Mouse (Mus musculus) G1E (cell line): ENCODE data around the gene Hbb-bh1. TPM values are rescaled to one million over a fixed set of nuclear protein-coding genes. Genes with fewer than 3 reads are reported as not detected.

Experiments
- ATAC-seq: 2 replicates; pipeline ENCODE4 v1.8.0; 2016; ENCODE audit warnings: mild to moderate bottlenecking; ENCODE audit not compliant: insufficient number of reproducible peaks, poor library complexity, low FRiP score, severe bottlenecking; ENCODE audit errors: extremely low read depth
- DNase-seq: peaks from one replicate; pipeline ENCODE4 v3.0.0; 2012; ENCODE audit warnings: low spot score
- H3K27me3 ChIP-seq: 2 replicates; pipeline ENCODE4 v1.6.1; 2012; ENCODE audit warnings: mild to moderate bottlenecking, low read length, inconsistent platforms; ENCODE audit not compliant: insufficient read depth
- H3K36me3 ChIP-seq: replicated peaks from 2 replicates; pipeline ENCODE3; 2012; ENCODE audit warnings: mild to moderate bottlenecking, inconsistent platforms
- H3K4me1 ChIP-seq: 2 replicates; pipeline ENCODE4 v1.6.1; 2012; ENCODE audit warnings: low read depth, low read length, inconsistent platforms, mixed read lengths; ENCODE audit not compliant: insufficient read depth
- H3K4me3 ChIP-seq: 2 replicates; pipeline ENCODE4 v1.5.1; 2012; ENCODE audit warnings: low read depth, mild to moderate bottlenecking, inconsistent platforms, low read length, moderate library complexity, mixed read lengths
- H3K9me3 ChIP-seq: replicated peaks from 2 replicates; pipeline ENCODE4 v1.6.1; 2012; ENCODE audit warnings: inconsistent platforms
- CTCF ChIP-seq: IDR thresholded peaks from 2 replicates; pipeline ENCODE4 v1.5.1; 2012; ENCODE audit warnings: low read depth, low read length, inconsistent platforms, mixed read lengths
- GATA1 ChIP-seq: IDR thresholded peaks from 2 replicates; pipeline ENCODE4 v1.6.1; 2012; ENCODE audit warnings: borderline replicate concordance, low read length, inconsistent platforms, mixed read lengths
- GATA2 ChIP-seq: IDR thresholded peaks from 2 replicates; pipeline ENCODE4 v1.6.1; 2012; ENCODE audit warnings: low read depth, low read length, inconsistent platforms, borderline replicate concordance
- POLR2AphosphoS5 ChIP-seq: IDR thresholded peaks from 2 replicates; pipeline ENCODE4 v1.6.1; 2012; ENCODE audit warnings: low read depth, low read length, inconsistent platforms; ENCODE audit not compliant: insufficient replicate concordance
- TAL1 ChIP-seq: conservative IDR thresholded peaks from 2 replicates; pipeline ENCODE4 v1.6.1; 2012; ENCODE audit warnings: low read depth, low read length, inconsistent platforms, mixed read lengths
- polyA plus RNA-seq: library from polyadenylated mRNA; stranded (reverse); fragments of >175 nt; gene quantifications from 2 replicates; pipeline ENCODE4 v1.2.3, GENCODE M21; 2012
- total RNA-seq, 2 experiments: library from RNA; stranded (forward) in 1 of 2; stranded (reverse) in 1 of 2; fragments of 200-1000 nt in 1 of 2; fragments of >200 nt in 1 of 2; fragmentation: Nextera tagmentation in 1 of 2; gene quantifications; 2 replicates each; pipeline ENCODE4 v1.2.3; 2014 to 2017

Gene Hbb-bh1
- 1.6 TPM in 1 of 2 replicates, not detected in the other for total RNA-seq (2014; fragmentation: Nextera tagmentation)
- 0.41 TPM in 1 of 2 replicates, not detected in the other for total RNA-seq (2017)
- not detected in 2 replicates for polyA plus RNA-seq

- DNase-seq (no peak), ATAC-seq (no peak)
- Histone ChIP-seq H3K9me3 (no peaks in the 10 kb centered on the region), H3K27me3 (no peaks in the 10 kb centered on the region), H3K36me3 (no peaks in the 10 kb centered on the region), H3K4me1 (peaks cover 28% of the 10 kb centered on the region), H3K4me3 (no peak within 1 kb of the TSS)
- no peak for TF ChIP-seq CTCF
- TF ChIP-seq TAL1, result no peak
- TF ChIP-seq GATA2, result no peak
- no peak for TF ChIP-seq GATA1
- TF ChIP-seq POLR2AphosphoS5, result no peak
Observed at GRCm38 (mm10) chr7:103843034-103843433, at the start of gene Hbb-bh1. Hbb-bh1 (minus strand) TSS chr7:103843164.

- Histone ChIP-seq H3K4me1 (no peaks in the 10 kb centered on the region), H3K9me3 (no peaks in the 10 kb centered on the region), H3K27me3 (no peaks in the 10 kb centered on the region; the same call in 1 of the 2 replicates), H3K36me3 (no peaks in the 10 kb centered on the region), H3K4me3 (no peak within 1 kb of the TSS)
- DNase-seq (no peak), ATAC-seq (no peak)
- no peak for TF ChIP-seq POLR2AphosphoS5
- no peak for TF ChIP-seq GATA2
- TF ChIP-seq CTCF, result no peak
- TF ChIP-seq GATA1, result no peak
- no peak for TF ChIP-seq TAL1
Observed at GRCm38 (mm10) chr7:103886152-103886551, 43.2 kb upstream of the Hbb-bh1 start, which contains the start of gene Olfr66. Olfr66 (minus strand) TSS chr7:103886252.

- ATAC-seq (peak; percentile 95), DNase-seq (peak; percentile 12)
- TF ChIP-seq GATA1 (no peak), TAL1 (peak; percentile 98), GATA2 (no peak), CTCF (no peak)
- no peaks in the 10 kb centered on the region; the same call in 1 of the 2 replicates for H3K27me3 ChIP-seq
- no peak overlapping the region for H3K4me3 ChIP-seq
- H3K4me1 ChIP-seq, result peaks cover 35% of the 10 kb centered on the region
- no peaks in the 10 kb centered on the region for H3K36me3 ChIP-seq
- no peaks in the 10 kb centered on the region for H3K9me3 ChIP-seq
Observed at GRCm38 (mm10) chr7:103877093-103877492, 34.1 kb upstream of the Hbb-bh1 start.

DNA sequence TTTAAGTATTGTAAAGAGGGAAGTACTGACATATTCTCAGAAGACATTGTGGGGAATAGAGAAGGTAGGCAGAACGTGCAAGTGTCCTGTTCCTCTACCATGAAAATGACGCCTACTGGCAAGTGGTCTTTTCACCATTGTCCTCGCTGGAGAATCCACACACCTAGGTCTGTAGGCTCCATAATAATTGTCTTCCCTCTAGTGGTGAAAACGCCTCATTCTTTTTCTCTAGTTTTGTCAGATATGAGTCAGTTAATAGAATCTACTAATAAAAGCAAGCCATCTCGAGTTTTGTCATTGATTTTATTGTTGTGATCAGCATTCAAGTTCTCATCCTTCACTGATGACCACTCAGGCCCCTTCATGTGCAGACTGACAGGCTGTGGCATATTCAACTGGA is 31.5 kb upstream of the Hbb-bh1 start:
- Histone ChIP-seq H3K27me3 (no peaks in the 10 kb centered on the region), H3K9me3 (no peaks in the 10 kb centered on the region), H3K4me3 (no peak overlapping the region), H3K36me3 (no peaks in the 10 kb centered on the region), H3K4me1 (peaks cover 48% of the 10 kb centered on the region)
- no peak for TF ChIP-seq GATA1
- no peak for TF ChIP-seq POLR2AphosphoS5
- no peak for TF ChIP-seq TAL1
- TF ChIP-seq GATA2, result no peak
- TF ChIP-seq CTCF, result no peak
- DNase-seq (no peak), ATAC-seq (no peak)

DNA sequence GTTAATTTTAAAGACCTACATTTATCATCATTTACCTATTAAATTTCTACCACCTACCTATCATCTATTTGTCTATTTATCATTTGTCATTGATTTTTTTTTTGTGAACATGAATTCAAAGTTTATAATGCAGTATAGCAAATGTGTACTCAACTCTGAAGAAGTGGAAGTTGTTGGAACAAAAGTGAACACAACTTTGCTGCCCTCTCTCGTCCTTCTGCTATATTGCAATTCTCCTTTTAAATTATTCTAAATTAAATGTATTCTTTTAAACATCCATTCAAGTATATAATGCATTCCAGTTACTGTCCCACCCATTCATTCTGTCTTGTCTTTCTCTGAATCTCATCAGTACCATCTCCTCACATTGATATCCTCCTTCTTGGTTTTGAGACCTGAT is 30.1 kb upstream of the Hbb-bh1 start:
- no peaks in the 10 kb centered on the region for H3K27me3 ChIP-seq
- no peak overlapping the region for H3K4me3 ChIP-seq
- DNase-seq (no peak), ATAC-seq (no peak)
- TF ChIP-seq CTCF, result no peak
- TF ChIP-seq POLR2AphosphoS5, result no peak
- no peak for TF ChIP-seq GATA1
- TF ChIP-seq GATA2, result no peak
- TF ChIP-seq TAL1, result no peak
- no peaks in the 10 kb centered on the region for H3K9me3 ChIP-seq
- peaks cover 46% of the 10 kb centered on the region for H3K4me1 ChIP-seq
- no peaks in the 10 kb centered on the region for H3K36me3 ChIP-seq

DNA sequence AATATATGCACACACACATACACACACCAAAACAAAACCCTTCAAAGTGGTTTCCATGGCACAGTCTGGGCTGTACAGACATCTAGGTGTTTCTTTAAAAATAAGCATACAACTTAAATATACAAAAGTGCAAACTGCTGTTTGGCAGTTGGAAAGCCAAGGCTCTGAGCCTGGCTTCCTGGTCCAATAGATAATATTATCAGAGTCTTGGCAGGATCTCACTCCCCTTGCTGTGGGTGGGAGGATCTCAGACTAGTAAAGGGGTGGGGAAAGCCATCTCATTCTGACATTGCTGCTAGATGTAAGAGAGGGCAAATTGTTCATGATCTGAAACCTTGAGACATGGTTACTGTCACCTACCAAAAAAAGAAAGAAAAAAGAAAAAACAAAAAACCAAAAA is 27.7 kb upstream of the Hbb-bh1 start:
- ATAC-seq (peak; percentile 98), DNase-seq (peak; percentile 26)
- Histone ChIP-seq H3K36me3 (no peaks in the 10 kb centered on the region), H3K27me3 (no peaks in the 10 kb centered on the region), H3K4me1 (peaks cover 41% of the 10 kb centered on the region), H3K4me3 (no peak overlapping the region), H3K9me3 (no peaks in the 10 kb centered on the region)
- peak; percentile 83 for TF ChIP-seq TAL1
- no peak for TF ChIP-seq CTCF
- no peak for TF ChIP-seq POLR2AphosphoS5
- no peak for TF ChIP-seq GATA1
- no peak for TF ChIP-seq GATA2
